ENCODE assay signal across 8 mouse cellular contexts in the genomic region with DNA sequence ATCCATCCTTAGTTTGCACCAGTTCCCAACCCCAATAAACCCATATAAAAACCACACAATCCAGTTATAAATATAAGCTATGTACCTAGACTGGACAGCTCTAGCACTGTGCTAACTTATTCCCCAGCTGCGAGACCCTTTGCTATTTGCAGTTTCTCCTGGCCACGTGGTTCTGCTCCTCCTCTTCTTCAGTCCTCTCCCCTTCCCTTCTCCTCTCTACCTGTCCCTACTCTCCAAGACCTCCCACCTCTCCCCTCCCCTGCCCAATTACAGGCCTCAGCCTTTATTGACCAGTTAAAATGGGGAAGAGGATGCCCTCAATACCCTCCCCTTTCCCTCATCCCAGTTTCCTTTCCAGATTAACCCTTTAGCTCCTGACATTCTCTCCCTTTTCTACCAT. TPM values are rescaled to one million over a fixed set of nuclear protein-coding genes. Genes with fewer than 3 reads are reported as not detected.
DNase-seq lines count a peak whose midpoint lies in the region; ATAC-seq and TF ChIP-seq lines count a peak whose summit lies in the region.

No protein-coding gene starts in this region.

- ATAC-seq in hindbrain, embryonic 15.5 days (ENCODE audit: low FRiP score, low read depth) = no peak
- no peak for ATAC-seq in midbrain, postnatal 0 days (ENCODE audit: low FRiP score)

- H3K9me3 ChIP-seq in hindbrain, embryonic 15.5 days = no peaks in the 10 kb centered on the region
- no peaks in the 10 kb centered on the region for H3K9me3 ChIP-seq in midbrain, postnatal 0 days (ENCODE audit: low read length)

- H3K4me3 ChIP-seq in left cerebral cortex, adult 2 months = peak overlapping the region; percentile 83
- peak overlapping the region; percentile 51; the same call in 1 of the 2 replicates for H3K4me3 ChIP-seq in cortical plate, adult 2 months (ENCODE audit: insufficient read depth, low read length)
- peak overlapping the region; percentile 64 for H3K4me3 ChIP-seq in hindbrain, embryonic 15.5 days
- peak overlapping the region; percentile 68 for H3K4me3 ChIP-seq in midbrain, postnatal 0 days (ENCODE audit: low read depth, low read length)

- DNase-seq in left cerebral cortex, adult 2 months (ENCODE audit: extremely low spot score in 1 of 2, low spot score in 2 of 2) = no peak
- no peak for DNase-seq in left cerebral cortex, postnatal 36 days (ENCODE audit: low spot score in 2 of 2)
- no peak for DNase-seq in midbrain, postnatal 0 days (ENCODE audit: low spot score)
- no peak for DNase-seq in embryo, embryonic 10.5 days (ENCODE audit: low spot score)
- DNase-seq in kidney, adult 9 months = no peak
- DNase-seq in ovary, postnatal 10 days (ENCODE audit: low spot score) = no peak

- peak overlapping the region; percentile 75 for H3K4me2 ChIP-seq in hindbrain, embryonic 15.5 days
- H3K4me2 ChIP-seq in midbrain, postnatal 0 days (ENCODE audit: low read depth, low read length, poor library complexity, severe bottlenecking) = peak overlapping the region; percentile 86

- no peak for TF ChIP-seq POLR2A in cortical plate, adult 2 months (IDR thresholded peaks at IDR 0.05; ENCODE audit: extremely low read depth, insufficient read depth, low read length)

- 5% methylated on average over 2 of the region's 2 CpGs for WGBS in hindbrain, embryonic 15.5 days
- WGBS in midbrain, postnatal 0 days = 11% methylated on average over 2 of the region's 2 CpGs

- no peak for TF ChIP-seq CTCF in left cerebral cortex, adult 2 months (IDR thresholded peaks at IDR 0.05)
- no peak for TF ChIP-seq CTCF in cortical plate, adult 2 months (IDR thresholded peaks at IDR 0.05; ENCODE audit: extremely low read depth, insufficient read depth, low read length)
- no peak for TF ChIP-seq CTCF in midbrain, postnatal 0 days (IDR thresholded peaks at IDR 0.05)

- H3K4me1 ChIP-seq in cortical plate, adult 2 months (ENCODE audit: control insufficient read depth, insufficient read depth, low read length) = peaks cover 6% of the 10 kb centered on the region
- peaks cover 26% of the 10 kb centered on the region for H3K4me1 ChIP-seq in hindbrain, embryonic 15.5 days (replicated peaks)
- peaks cover 8% of the 10 kb centered on the region; the same call in 1 of the 2 replicates for H3K4me1 ChIP-seq in midbrain, postnatal 0 days (ENCODE audit: insufficient read depth, low read length)

- H3K27ac ChIP-seq in left cerebral cortex, adult 2 months = no peak overlapping the region
- no peak overlapping the region for H3K27ac ChIP-seq in cortical plate, adult 2 months (ENCODE audit: insufficient read depth, low read length)
- peak overlapping the region; percentile 85; the same call in 1 of the 2 replicates for H3K27ac ChIP-seq in hindbrain, embryonic 15.5 days (replicated peaks)
- H3K27ac ChIP-seq in midbrain, postnatal 0 days (ENCODE audit: low read depth, low read length) = no peak overlapping the region

- H3K27me3 ChIP-seq in hindbrain, embryonic 15.5 days = no peaks in the 10 kb centered on the region
- H3K27me3 ChIP-seq in midbrain, postnatal 0 days (ENCODE audit: insufficient read depth, low read length) = no peaks in the 10 kb centered on the region

- intact Hi-C loops in left cerebral cortex, adult 2 months (cut with DNase I) = loop anchor here (2.0 kb wide), 1 partner anchor 41 kb away; no protein-coding TSS in a partner anchor
- intact Hi-C loops in left cerebral cortex, postnatal 36 days (cut with DNase I) = loop anchor here (2.0 to 10.0 kb wide), 2 partner anchors 41 to 391 kb away; partner anchors contain the start of gene Slc25a51

- no peaks in the 10 kb centered on the region for H3K36me3 ChIP-seq in hindbrain, embryonic 15.5 days
- no peaks in the 10 kb centered on the region for H3K36me3 ChIP-seq in midbrain, postnatal 0 days (ENCODE audit: insufficient read depth, low read length)

- peak overlapping the region; percentile 68; the same call in 1 of the 2 replicates for H3K9ac ChIP-seq in hindbrain, embryonic 15.5 days
- no peak overlapping the region for H3K9ac ChIP-seq in midbrain, postnatal 0 days (replicated peaks; ENCODE audit: low read length, poor library complexity, severe bottlenecking)

RNA-seq across cellular contexts. Expression of gene Zbtb5, which starts 1.3 kb away (rescaled TPM):
- total RNA-seq in left cerebral cortex, adult 2 months (2021) = 1 to 10 TPM; 7.8 to 8.3 TPM
- 1 to 10 TPM; 8.0 to 8.8 TPM for total RNA-seq in left cerebral cortex, postnatal 36 days (2021)
- polyA plus RNA-seq in cortical plate, adult 2 months (2012; rRNA removed) = 7.7 and 8.2 TPM in 2 replicates
- 39.6 and 41.7 TPM in 2 replicates for polyA plus RNA-seq in hindbrain, embryonic 15.5 days (2015; fragmentation: Nextera tagmentation; extraction: Ambion mirVana)
- 57.3 and 57.6 TPM in 2 replicates for total RNA-seq in midbrain, postnatal 0 days (2014; rRNA removed)
- 34.4 and 35.9 TPM in 2 replicates for polyA plus RNA-seq in midbrain, postnatal 0 days (2015; fragmentation: Nextera tagmentation; extraction: Ambion mirVana)

RNA-seq across cellular contexts. Expression of gene Polr1e, which starts 4.8 kb away (rescaled TPM):
- total RNA-seq in left cerebral cortex, adult 2 months (2021) = 10 to 100 TPM; 10.1 to 10.3 TPM
- 10 to 100 TPM; 10.9 to 13.5 TPM for total RNA-seq in left cerebral cortex, postnatal 36 days (2021)
- 11.4 and 12.4 TPM in 2 replicates for polyA plus RNA-seq in cortical plate, adult 2 months (2012; rRNA removed)
- polyA plus RNA-seq in hindbrain, embryonic 15.5 days (2015; fragmentation: Nextera tagmentation; extraction: Ambion mirVana) = 33.9 and 36.7 TPM in 2 replicates
- 12.0 and 17.2 TPM in 2 replicates for total RNA-seq in midbrain, postnatal 0 days (2014; rRNA removed)
- polyA plus RNA-seq in midbrain, postnatal 0 days (2015; fragmentation: Nextera tagmentation; extraction: Ambion mirVana) = 21.0 and 22.1 TPM in 2 replicates

RNA-seq across cellular contexts. Expression of gene Grhpr, which starts 32.3 kb away (rescaled TPM):
- 10 to 100 TPM; 27.3 to 28.7 TPM for total RNA-seq in left cerebral cortex, adult 2 months (2021)
- 10 to 100 TPM; 23.5 to 31.0 TPM for total RNA-seq in left cerebral cortex, postnatal 36 days (2021)
- 48.2 and 50.3 TPM in 2 replicates for polyA plus RNA-seq in cortical plate, adult 2 months (2012; rRNA removed)
- 27.0 and 29.2 TPM in 2 replicates for polyA plus RNA-seq in hindbrain, embryonic 15.5 days (2015; fragmentation: Nextera tagmentation; extraction: Ambion mirVana)
- 14.5 and 18.2 TPM in 2 replicates for total RNA-seq in midbrain, postnatal 0 days (2014; rRNA removed)
- 31.1 and 34.1 TPM in 2 replicates for polyA plus RNA-seq in midbrain, postnatal 0 days (2015; fragmentation: Nextera tagmentation; extraction: Ambion mirVana)
